Comparison of ENCODE assay signal across 28 mouse cellular contexts in the genomic region with DNA sequence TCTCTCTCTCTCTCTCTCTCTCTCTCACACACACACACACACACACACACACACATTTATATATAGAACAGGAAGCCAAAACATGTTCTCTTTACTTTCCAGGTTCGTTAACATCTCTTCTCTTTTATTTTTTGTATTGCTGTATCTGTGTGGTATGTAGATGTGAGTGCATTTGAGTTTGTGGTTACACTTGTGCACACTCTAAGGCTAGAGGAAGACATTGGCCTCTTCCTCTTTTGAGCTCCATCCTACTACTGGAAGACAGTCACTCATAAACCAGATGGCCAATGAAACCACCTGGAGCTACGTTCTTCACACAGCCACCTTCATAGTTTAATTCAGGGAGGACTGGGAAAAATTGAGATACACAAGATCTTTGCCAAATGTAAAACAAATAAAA.
DNase-seq lines count a peak whose midpoint lies in the region; ATAC-seq lines count a peak whose summit lies in the region.
"Had no signal": no experiment of that assay in that cellular context is flagged by ENCODE, and none has a peak within 500 bp of the region (broad histone marks: within the 10 kb centered on the region; RNA-seq: fewer than 3 reads in every experiment).

No protein-coding gene starts in this region.

- no peak for ATAC-seq in heart, embryonic 12.5 days (ENCODE audit: insufficient number of reproducible peaks, low FRiP score)
- ATAC-seq in hematopoietic stem cell, adult 5-6 weeks (replicated peaks in 1 of 2; ENCODE audit: insufficient read depth in 1 of 2, low FRiP score in 2 of 2, low TSS enrichment in 1 of 2, low read depth in 1 of 2, poor library complexity in 2 of 2, severe bottlenecking in 2 of 2) = peak; percentile 84 to 93
- ATAC-seq: CD4-positive, CD25-positive, alpha-beta regulatory T cell, adult 4 months; forebrain, embryonic 13.5 days; forebrain, embryonic 16.5 days; hindbrain, embryonic 16.5 days; intestine, embryonic 15.5 days had no signal

- peak overlapping the region; percentile 73 for H3K27ac ChIP-seq in heart, embryonic 12.5 days (ENCODE audit: poor library complexity, severe bottlenecking)
- H3K27ac ChIP-seq: embryonic facial prominence, embryonic 10.5 days; embryonic facial prominence, embryonic 13.5 days; forebrain, embryonic 10.5 days; forebrain, embryonic 13.5 days; gastrocnemius, adult 2 months; hindbrain, embryonic 10.5 days; hindbrain, embryonic 13.5 days; intestine, embryonic 15.5 days had no signal

- no peak for DNase-seq in heart, postnatal 25 days (ENCODE audit: low spot score)
- DNase-seq in c-Kit-positive CD71-negative TER-119-negative erythroid progenitor cells, embryonic 14.5 days (ENCODE audit: low read depth) = peak; percentile 6
- DNase-seq in embryo, embryonic 9.5 days (ENCODE audit: extremely low spot score) = no peak
- DNase-seq in natural killer cell, adult 2 months (ENCODE audit: low spot score in 2 of 2) = no peak
- DNase-seq: adrenal gland, adult 2 months; adrenal gland, postnatal 14 days; cerebellum, adult 11-12 months; cerebellum, adult 8-10 months; cerebellum, postnatal 10 days; cerebellum, postnatal 36 days; gastrocnemius, adult 2 months; gastrocnemius, postnatal 14 days; heart, adult 11 months; kidney, adult 11 months; kidney, adult 8-10 months had no signal

- no peaks in the 10 kb centered on the region for H3K36me3 ChIP-seq in heart, embryonic 12.5 days
- H3K36me3 ChIP-seq: embryonic facial prominence, embryonic 10.5 days; embryonic facial prominence, embryonic 13.5 days; forebrain, embryonic 10.5 days; heart, embryonic 13.5 days; hindbrain, embryonic 10.5 days; hindbrain, embryonic 13.5 days; intestine, embryonic 15.5 days had no signal

- peaks cover 5% of the 10 kb centered on the region; the same call in 1 of the 2 replicates for H3K4me1 ChIP-seq in heart, embryonic 12.5 days (replicated peaks)
- H3K4me1 ChIP-seq: embryonic facial prominence, embryonic 10.5 days; embryonic facial prominence, embryonic 13.5 days; forebrain, embryonic 10.5 days; forebrain, embryonic 13.5 days; heart, embryonic 13.5 days; hindbrain, embryonic 10.5 days; hindbrain, embryonic 13.5 days; intestine, embryonic 15.5 days had no signal

- no peak overlapping the region for H3K4me2 ChIP-seq in heart, embryonic 12.5 days
- H3K4me2 ChIP-seq: embryonic facial prominence, embryonic 13.5 days; forebrain, embryonic 13.5 days; heart, embryonic 13.5 days; hindbrain, embryonic 13.5 days; intestine, embryonic 15.5 days had no signal

- H3K9ac ChIP-seq in heart, embryonic 12.5 days = no peak overlapping the region
- H3K9ac ChIP-seq: embryonic facial prominence, embryonic 13.5 days; forebrain, embryonic 13.5 days; heart, embryonic 13.5 days; hindbrain, embryonic 13.5 days; intestine, embryonic 15.5 days had no signal

- WGBS in heart, embryonic 12.5 days = 61% methylated on average over 2 of the region's 2 CpGs

- intact Hi-C loops in heart, postnatal 25 days (cut with DNase I) = no loop called here

- H3K9me3 ChIP-seq in heart, embryonic 12.5 days (replicated peaks) = no peaks in the 10 kb centered on the region
- H3K9me3 ChIP-seq: embryonic facial prominence, embryonic 10.5 days; embryonic facial prominence, embryonic 13.5 days; forebrain, embryonic 10.5 days; forebrain, embryonic 13.5 days; heart, embryonic 13.5 days; hindbrain, embryonic 10.5 days; hindbrain, embryonic 13.5 days; intestine, embryonic 15.5 days had no signal

- H3K4me3 ChIP-seq in heart, embryonic 12.5 days = no peak overlapping the region
- H3K4me3 ChIP-seq: embryonic facial prominence, embryonic 10.5 days; embryonic facial prominence, embryonic 13.5 days; forebrain, embryonic 10.5 days; forebrain, embryonic 13.5 days; gastrocnemius, adult 2 months; heart, embryonic 13.5 days; hindbrain, embryonic 10.5 days; hindbrain, embryonic 13.5 days; intestine, embryonic 15.5 days had no signal

- no peaks in the 10 kb centered on the region for H3K27me3 ChIP-seq in heart, embryonic 12.5 days (replicated peaks)
- H3K27me3 ChIP-seq: embryonic facial prominence, embryonic 13.5 days; forebrain, embryonic 13.5 days; heart, embryonic 13.5 days; hindbrain, embryonic 13.5 days; intestine, embryonic 15.5 days had no signal
